Mouse (Mus musculus) hindbrain, embryonic 10.5 days (tissue): Measurements from ENCODE around the gene Lipo3. TPM values are rescaled to one million over a fixed set of nuclear protein-coding genes. Genes with fewer than 3 reads are reported as not detected.
"Not testable (repeated sequence)": the region's sequence is repeated elsewhere in the genome, so short reads cannot be mapped to it uniquely, and the experiment has no call there.

ENCODE experiments used
- DNase-seq: peaks from one replicate; pipeline ENCODE4 v3.0.0-alpha.2; 2017; ENCODE audit warnings: low spot score
- H3K27ac ChIP-seq: fragments of 300-500 bp; sonication (generic); 2 replicates; pipeline ENCODE4 v1.5.1; 2016; ENCODE audit warnings: mild to moderate bottlenecking, moderate library complexity
- H3K27me3 ChIP-seq: fragments of 300-500 bp; sonication (generic); 2 replicates; pipeline ENCODE4 v1.6.1; 2016; ENCODE audit warnings: mild to moderate bottlenecking; ENCODE audit not compliant: poor library complexity, insufficient read depth, severe bottlenecking
- H3K36me3 ChIP-seq: fragments of 300-500 bp; sonication (generic); 2 replicates; pipeline ENCODE4 v1.6.1; 2016; ENCODE audit warnings: mild to moderate bottlenecking, moderate library complexity
- H3K4me1 ChIP-seq: fragments of 300-500 bp; sonication (generic); replicated peaks from 2 replicates; pipeline ENCODE4 v1.6.1; 2016; ENCODE audit warnings: mild to moderate bottlenecking
- H3K4me3 ChIP-seq: fragments of 300-500 bp; sonication (generic); 2 replicates; pipeline ENCODE4 v1.5.1; 2016; ENCODE audit warnings: mild to moderate bottlenecking, moderate library complexity
- H3K9me3 ChIP-seq: fragments of 300-500 bp; sonication (generic); 2 replicates; pipeline ENCODE4 v1.6.1; 2016; ENCODE audit warnings: mild to moderate bottlenecking, moderate library complexity
- WGBS: fragments of 180-500 bp; shearing (Covaris S2); methylation state at CpG from one replicate; pipeline ENCODE4 v1.1.7; 2016; 5-methylcytosine and 5-hydroxymethylcytosine counted together
- polyA plus RNA-seq: library from polyadenylated mRNA; unstranded; fragments of >200 nt; fragmentation: Nextera tagmentation; extraction: Ambion mirVana; gene quantifications from 2 replicates; pipeline ENCODE4 v1.2.1, GENCODE M21; 2016

The Lipo3 gene
- 7.7 and 9.8 TPM in 2 replicates for polyA plus RNA-seq

- H3K27me3 ChIP-seq, H3K4me1 ChIP-seq, H3K9me3 ChIP-seq, H3K27ac ChIP-seq, H3K36me3 ChIP-seq: not testable (repeated sequence)
- peak within 1 kb of the TSS; percentile 38 for H3K4me3 ChIP-seq
- DNase-seq = peak; percentile 31
- WGBS = 35% methylated on average over 13 of the region's 41 CpGs
Measured at GRCm38 (mm10) chr19:33761287-33762086, at the start of gene Lipo3. Gene Lipo3 (minus strand): TSS chr19:33761951.

GRCm38 (mm10) chr19:33787359-33787758 is 25.6 kb upstream of the Lipo3 start, which contains the start of gene Lipo1:
Gene Lipo1 (minus strand): TSS chr19:33787459.
- not testable (repeated sequence) for H3K36me3 ChIP-seq, H3K27ac ChIP-seq, H3K27me3 ChIP-seq, H3K4me1 ChIP-seq, H3K9me3 ChIP-seq, DNase-seq, H3K4me3 ChIP-seq

GRCm38 (mm10) chr19:33786576-33787277 is 25.0 kb upstream of the Lipo3 start:
- Histone ChIP-seq H3K27ac (no peak overlapping the region), H3K4me1 (no peaks in the 10 kb centered on the region), H3K27me3 (no peaks in the 10 kb centered on the region), H3K9me3 (no peaks in the 10 kb centered on the region), H3K4me3 (no peak overlapping the region), H3K36me3 (no peaks in the 10 kb centered on the region)
- WGBS = 91% methylated on average over 12 of the region's 12 CpGs
- DNase-seq = no peak

DNA sequence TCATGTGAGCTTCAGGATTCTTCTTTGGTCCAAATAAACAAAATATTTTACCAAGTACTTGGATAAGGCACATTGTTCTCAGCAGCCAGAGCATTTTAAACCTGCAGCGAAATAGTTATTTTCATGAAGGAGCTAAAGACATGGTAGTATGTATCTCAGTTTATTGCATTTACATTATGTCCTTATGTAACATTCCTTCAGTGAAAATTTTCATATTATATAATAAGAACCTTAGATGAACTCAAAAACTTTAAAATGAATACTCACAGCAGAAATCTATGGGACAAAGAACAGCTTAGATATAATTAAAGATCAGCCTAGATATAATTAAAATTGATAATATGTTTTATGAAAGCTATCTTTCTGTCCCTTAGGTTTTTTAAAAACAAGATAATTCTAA is 10.5 kb downstream of the Lipo3 start, which contains the start of gene Lipo2:
Gene Lipo2 (minus strand): TSS at position 101 of the 400 bp plus-strand sequence.
- not testable (repeated sequence) for H3K27ac ChIP-seq, DNase-seq, H3K36me3 ChIP-seq, H3K9me3 ChIP-seq, H3K27me3 ChIP-seq, H3K4me3 ChIP-seq, H3K4me1 ChIP-seq
- 98% methylated on average over 1 of the region's 1 CpGs for WGBS

- not testable (repeated sequence) for H3K27ac ChIP-seq, H3K36me3 ChIP-seq, H3K27me3 ChIP-seq, H3K4me1 ChIP-seq, H3K4me3 ChIP-seq, DNase-seq, H3K9me3 ChIP-seq
Measured at GRCm38 (mm10) chr19:33625152-33625551, 136.6 kb downstream of the Lipo3 start, which contains the start of gene Gm8978. Gene Gm8978 (minus strand): TSS chr19:33625252.

DNA sequence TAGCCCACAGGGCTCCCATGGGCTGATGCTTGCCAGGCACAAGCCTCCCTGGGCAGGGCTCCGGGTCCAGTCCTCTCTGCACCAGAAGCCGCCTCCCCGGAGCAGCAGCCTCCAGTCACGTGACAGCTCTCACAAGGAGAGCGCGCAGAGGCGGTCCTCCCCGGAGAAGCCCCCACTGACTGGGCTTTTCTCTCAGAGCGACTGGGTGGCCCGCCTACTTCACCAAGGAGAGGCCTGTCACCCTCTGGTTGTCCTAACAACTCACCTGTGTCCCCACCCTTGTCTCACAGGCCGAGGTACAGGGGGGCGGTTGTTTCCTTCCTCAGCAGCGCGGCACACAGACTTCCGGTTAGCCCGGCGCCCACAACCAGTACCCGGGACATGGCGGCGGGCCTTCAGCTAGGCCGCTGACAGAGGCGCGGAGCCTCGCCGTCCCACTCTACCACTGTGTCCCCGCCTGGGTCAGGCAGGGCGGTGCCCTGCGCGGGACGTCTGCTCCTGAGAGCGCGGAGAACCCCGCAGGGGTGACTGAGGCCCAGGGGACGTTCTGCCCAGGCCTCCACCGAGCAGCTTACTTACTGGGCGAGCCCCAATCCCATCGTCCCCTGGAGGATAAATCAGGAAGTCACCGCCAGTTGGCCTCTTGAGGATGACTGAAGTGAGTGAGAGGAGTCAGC is 172.0 kb downstream of the Lipo3 start:
- peak; percentile 77 for DNase-seq
- 4% methylated on average over 12 of the region's 38 CpGs for WGBS
- H3K9me3 ChIP-seq, H3K4me1 ChIP-seq, H3K36me3 ChIP-seq, H3K27me3 ChIP-seq: not testable (repeated sequence)
- H3K27ac ChIP-seq = peak overlapping the region; percentile 86
- H3K4me3 ChIP-seq = peak overlapping the region; percentile 50

GRCm38 (mm10) chr19:33568551-33568950 is 193.2 kb downstream of the Lipo3 start:
- H3K4me1 ChIP-seq, H3K27me3 ChIP-seq, H3K9me3 ChIP-seq, DNase-seq, H3K4me3 ChIP-seq, H3K27ac ChIP-seq, H3K36me3 ChIP-seq: not testable (repeated sequence)
- 85% methylated on average over 5 of the region's 5 CpGs for WGBS

DNA sequence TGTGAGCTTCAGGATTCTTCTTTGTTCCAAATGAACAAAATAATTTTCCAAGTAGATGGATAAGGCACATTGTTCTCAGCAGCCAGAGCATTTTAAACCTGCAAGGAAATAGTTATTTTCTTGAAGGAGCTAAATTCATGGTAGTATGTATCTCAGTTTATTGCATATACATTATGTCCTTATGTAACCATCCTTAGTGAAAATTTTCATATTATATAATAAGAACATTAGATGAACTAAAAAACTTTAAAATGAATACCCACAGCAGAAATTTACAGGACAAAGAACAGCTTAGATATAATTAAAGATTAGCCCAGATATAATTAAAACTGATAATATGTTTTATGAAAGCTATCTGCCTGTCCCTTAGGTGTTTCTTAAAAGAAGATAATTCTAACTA is 244.1 kb downstream of the Lipo3 start, which contains the start of gene Lipo4:
Gene Lipo4 (minus strand): TSS at position 101 of the 400 bp plus-strand sequence.
- no peak for DNase-seq
- no peaks in the 10 kb centered on the region for H3K27me3 ChIP-seq
- no peaks in the 10 kb centered on the region for H3K9me3 ChIP-seq
- no peak within 1 kb of the TSS for H3K4me3 ChIP-seq
- H3K4me1 ChIP-seq = no peaks in the 10 kb centered on the region
- no peaks in the 10 kb centered on the region for H3K36me3 ChIP-seq
- no peak within 1 kb of the TSS for H3K27ac ChIP-seq

Other genes starting within 250 kb of the Lipo3 start
- not detected in 2 replicates for gene Lipo4, start 244.2 kb downstream of the Lipo3 start, polyA plus RNA-seq
- gene Gm8978, start 136.7 kb downstream of the Lipo3 start, polyA plus RNA-seq = not detected in 2 replicates
- gene Lipo2, start 10.6 kb downstream of the Lipo3 start, polyA plus RNA-seq = 0.26 and 0.30 TPM in 2 replicates
- not detected in 2 replicates for gene Lipo1, start 25.5 kb upstream of the Lipo3 start, polyA plus RNA-seq
- not detected in 2 replicates for gene Lipf, start 199.2 kb upstream of the Lipo3 start, polyA plus RNA-seq
- not detected in 2 replicates for gene Lipk, start 246.3 kb upstream of the Lipo3 start, polyA plus RNA-seq